Mouse (Mus musculus) small intestine, adult 2 months (tissue): ENCODE data around the gene Reln. TPM values are rescaled to one million over a fixed set of nuclear protein-coding genes. Genes with fewer than 3 reads are reported as not detected.

Experiments used
- H3K27ac ChIP-seq: fragments of 200-500 bp; 2 replicates; pipeline ENCODE4 v1.5.1; 2012; ENCODE audit warnings: low read depth, low read length, control low read depth, inconsistent platforms; ENCODE audit not compliant: insufficient read depth
- H3K27me3 ChIP-seq: fragments of 200-500 bp; 2 replicates; pipeline ENCODE4 v1.6.1; 2012; ENCODE audit warnings: mild to moderate bottlenecking, moderate library complexity, low read length, inconsistent platforms; ENCODE audit not compliant: control insufficient read depth, insufficient read depth
- H3K36me3 ChIP-seq: fragments of 200-500 bp; 2 replicates; pipeline ENCODE4 v1.6.1; 2012; ENCODE audit warnings: mild to moderate bottlenecking, low read length, control low read depth, inconsistent platforms; ENCODE audit not compliant: control insufficient read depth, insufficient read depth
- H3K4me1 ChIP-seq: fragments of 200-500 bp; 2 replicates; pipeline ENCODE4 v1.6.1; 2012; ENCODE audit warnings: low read length, inconsistent platforms, mixed read lengths; ENCODE audit not compliant: control insufficient read depth, insufficient read depth, insufficient read length
- H3K4me3 ChIP-seq: fragments of 200-500 bp; 2 replicates; pipeline ENCODE4 v1.5.1; 2012; ENCODE audit warnings: low read depth, mild to moderate bottlenecking, control low read depth, inconsistent platforms, low read length, moderate library complexity
- CTCF ChIP-seq: fragments of 200-500 bp; IDR thresholded peaks from 2 replicates; pipeline ENCODE4 v1.5.1; 2012; ENCODE audit warnings: low read depth, mild to moderate bottlenecking, control low read depth, inconsistent platforms, low read length, moderate library complexity, mixed read lengths; ENCODE audit not compliant: insufficient replicate concordance, insufficient read length; ENCODE audit errors: extremely low read depth
- POLR2A ChIP-seq: fragments of 200-500 bp; IDR thresholded peaks from 2 replicates; pipeline ENCODE4 v1.6.1; 2012; ENCODE audit warnings: low read depth, mild to moderate bottlenecking, control low read depth, inconsistent platforms, low read length, moderate library complexity
- WGBS: fragments of 180-500 bp; shearing (Covaris S2); methylation state at CpG from one replicate; pipeline ENCODE4 v1.1.7; 2018; 5-methylcytosine and 5-hydroxymethylcytosine counted together
- polyA plus RNA-seq: library from polyadenylated mRNA; depleted of rRNA; stranded (reverse); fragments of >200 nt; gene quantifications from 2 replicates; pipeline ENCODE4 v1.2.3, GENCODE M21; 2012

Reln gene
- polyA plus RNA-seq, 1 experiment, result 15.3 TPM

DNA sequence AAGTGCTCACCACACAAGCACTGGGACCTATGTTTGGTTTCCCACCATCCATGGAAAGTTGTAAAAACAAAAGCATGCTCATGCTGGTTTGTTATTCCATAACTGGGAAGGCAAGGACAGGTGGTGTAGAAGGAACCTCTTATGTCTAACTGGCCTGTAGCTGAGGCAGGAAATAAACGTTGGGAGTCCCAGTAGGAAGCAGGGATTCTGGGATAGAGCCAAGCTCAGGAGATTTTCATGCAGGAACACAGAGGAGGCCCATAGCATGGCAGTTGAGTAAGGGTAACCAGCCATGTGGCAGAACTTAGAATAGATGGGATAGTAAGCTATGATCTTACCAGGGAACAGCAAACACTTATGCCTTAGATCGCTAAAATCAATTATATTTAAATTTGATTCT, 120.6 kb downstream of the Reln start:
- TF ChIP-seq POLR2A (no peak), CTCF (no peak)
- Histone ChIP-seq H3K27me3 (no peaks in the 10 kb centered on the region), H3K4me1 (no peaks in the 10 kb centered on the region), H3K36me3 (no peaks in the 10 kb centered on the region), H3K27ac (no peak overlapping the region), H3K4me3 (no peak overlapping the region)
- 83% methylated on average over 2 of the region's 2 CpGs for WGBS

DNA sequence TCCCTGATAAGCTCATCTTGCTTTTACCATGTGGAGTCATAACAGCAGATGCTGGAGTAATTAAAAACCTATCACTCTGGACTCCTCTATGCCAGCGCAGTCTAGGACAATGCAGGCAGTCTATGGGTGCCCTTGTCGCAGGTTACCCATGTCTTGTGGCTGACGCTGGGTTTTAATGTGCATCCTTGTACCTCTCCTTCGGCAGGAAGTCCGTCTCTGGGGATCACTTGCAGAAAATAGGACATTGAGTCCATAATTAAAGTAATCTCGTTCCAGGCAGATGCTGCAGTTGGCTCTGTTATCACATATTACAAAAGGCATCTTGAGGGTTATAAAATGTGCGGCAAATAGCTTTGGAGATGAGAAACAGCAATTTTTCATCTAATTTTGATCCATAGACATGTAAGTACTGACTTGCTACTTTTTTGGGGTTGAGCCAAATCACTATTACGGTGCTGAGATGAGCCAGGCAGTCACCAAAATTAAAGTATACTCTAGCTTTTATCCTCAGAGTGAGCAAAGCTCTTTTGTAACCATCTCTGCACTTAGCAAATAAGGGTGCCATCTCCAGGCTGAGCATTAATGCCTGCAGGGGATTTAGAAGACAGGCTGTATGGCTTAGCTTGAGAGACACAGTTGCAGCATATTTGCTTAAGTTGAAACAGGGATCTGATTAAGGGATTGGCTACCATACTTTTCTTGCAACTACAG, 136.0 kb downstream of the Reln start:
- no peak overlapping the region for H3K27ac ChIP-seq
- WGBS, result 70% methylated on average over 8 of the region's 8 CpGs
- H3K36me3 ChIP-seq, result no peaks in the 10 kb centered on the region
- H3K4me1 ChIP-seq, result no peaks in the 10 kb centered on the region
- H3K27me3 ChIP-seq, result no peaks in the 10 kb centered on the region
- H3K4me3 ChIP-seq, result no peak overlapping the region
- TF ChIP-seq POLR2A (no peak), CTCF (no peak)

DNA sequence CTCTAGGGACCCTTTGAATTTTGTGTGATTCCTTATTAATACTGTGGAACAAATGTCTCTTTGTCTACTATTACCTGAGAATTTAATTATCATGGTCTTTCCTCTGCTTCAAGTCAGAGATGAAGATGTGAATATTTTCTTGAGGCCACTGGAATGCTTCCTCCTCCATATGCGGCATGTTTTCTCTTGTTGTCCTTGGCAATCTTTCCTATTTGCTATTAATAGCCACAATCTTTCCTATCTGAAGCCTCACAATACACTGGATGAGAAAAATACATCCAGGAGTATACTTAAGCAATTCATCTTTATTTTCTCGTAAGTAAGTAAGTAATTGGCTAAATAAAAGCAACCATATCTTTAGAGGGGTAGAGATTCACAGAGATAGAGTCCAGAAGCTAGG, 146.6 kb downstream of the Reln start:
- H3K27me3 ChIP-seq, result no peaks in the 10 kb centered on the region
- H3K36me3 ChIP-seq, result no peaks in the 10 kb centered on the region
- H3K4me3 ChIP-seq, result no peak overlapping the region
- TF ChIP-seq CTCF, result no peak
- no peak overlapping the region for H3K27ac ChIP-seq
- H3K4me1 ChIP-seq, result no peaks in the 10 kb centered on the region
- WGBS, result 66% methylated on average over 2 of the region's 2 CpGs

DNA sequence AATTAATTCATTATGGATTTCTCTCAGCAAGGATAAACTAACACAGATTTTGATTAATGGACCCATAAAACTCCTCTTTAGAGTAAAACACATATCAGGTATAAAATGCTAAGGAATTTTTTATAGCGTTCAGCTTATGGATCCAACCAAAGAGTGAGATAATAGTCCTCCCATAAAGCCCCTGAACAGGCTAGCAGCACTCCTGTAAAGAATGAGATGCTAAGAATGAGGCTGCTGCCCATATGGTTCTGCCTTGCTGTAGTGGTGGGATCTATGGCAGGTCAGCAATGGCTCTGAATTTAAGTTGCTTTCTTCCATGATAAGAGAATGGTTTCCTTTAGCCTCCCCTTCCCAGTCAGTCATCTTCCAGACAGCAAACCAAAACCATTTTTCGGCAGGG, 147.6 kb downstream of the Reln start:
- Histone ChIP-seq H3K4me3 (no peak overlapping the region), H3K27ac (no peak overlapping the region), H3K36me3 (no peaks in the 10 kb centered on the region), H3K4me1 (no peaks in the 10 kb centered on the region), H3K27me3 (no peaks in the 10 kb centered on the region)
- TF ChIP-seq CTCF (no peak), POLR2A (no peak)
- 74% methylated on average over 2 of the region's 2 CpGs for WGBS

DNA sequence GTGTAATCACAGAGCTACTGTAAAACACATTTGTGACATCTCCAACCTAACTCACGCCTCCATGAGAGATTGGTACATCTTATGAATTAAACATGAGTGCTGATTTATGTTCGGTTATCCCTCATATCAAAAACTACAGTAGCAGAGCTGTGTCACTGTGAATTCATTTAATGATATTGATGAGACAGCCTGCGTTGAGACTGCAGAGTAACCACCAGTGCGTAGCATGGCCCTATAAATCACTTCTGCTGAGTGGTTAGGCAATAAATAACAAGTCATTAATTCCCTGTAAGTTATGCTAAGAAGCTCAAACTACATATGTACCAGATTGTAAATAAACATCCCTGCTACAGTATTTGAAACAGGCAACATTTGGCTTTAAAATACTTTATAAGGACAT, 148.0 kb downstream of the Reln start:
- 56% methylated on average over 4 of the region's 4 CpGs for WGBS
- no peak overlapping the region for H3K4me3 ChIP-seq

DNA sequence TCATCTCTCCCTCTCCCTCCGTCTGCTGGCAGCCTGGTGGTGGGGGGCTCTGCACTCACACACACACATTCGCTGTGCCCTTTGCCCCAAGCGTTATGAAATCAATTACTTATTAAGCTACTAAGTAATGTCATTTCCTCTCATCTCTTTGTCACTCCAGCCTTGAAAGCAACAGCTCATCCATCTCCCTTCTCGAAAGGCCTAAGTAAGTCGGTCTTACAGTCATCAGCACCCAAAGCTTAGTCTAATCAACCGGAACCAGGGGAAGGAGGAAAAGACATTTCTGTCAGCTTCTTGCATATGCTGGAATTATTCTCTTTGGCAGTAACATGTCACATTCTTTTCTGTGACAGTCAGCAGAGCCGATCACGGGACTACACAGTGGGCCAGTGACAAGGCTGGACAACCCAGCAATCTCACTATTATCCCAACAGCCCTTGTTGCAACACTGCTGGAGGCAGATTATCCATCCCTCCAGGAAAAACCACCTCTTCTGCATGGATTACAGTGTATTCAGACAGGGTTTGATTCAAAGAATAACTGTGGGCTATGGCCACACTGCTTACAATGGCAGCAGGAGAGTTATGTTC, 149.1 kb downstream of the Reln start:
- no peak overlapping the region for H3K4me3 ChIP-seq
- no peaks in the 10 kb centered on the region for H3K4me1 ChIP-seq
- TF ChIP-seq POLR2A (no peak), CTCF (no peak)
- no peaks in the 10 kb centered on the region for H3K36me3 ChIP-seq
- 60% methylated on average over 8 of the region's 8 CpGs for WGBS
- no peaks in the 10 kb centered on the region for H3K27me3 ChIP-seq
- no peak overlapping the region for H3K27ac ChIP-seq

More for the DNA sequence above, 148.0 kb downstream of the Reln start:
- no peaks in the 10 kb centered on the region for H3K4me1 ChIP-seq
- no peak for TF ChIP-seq POLR2A
- TF ChIP-seq CTCF, result no peak
- no peak overlapping the region for H3K27ac ChIP-seq
- H3K36me3 ChIP-seq, result no peaks in the 10 kb centered on the region
- H3K27me3 ChIP-seq, result no peaks in the 10 kb centered on the region

DNA sequence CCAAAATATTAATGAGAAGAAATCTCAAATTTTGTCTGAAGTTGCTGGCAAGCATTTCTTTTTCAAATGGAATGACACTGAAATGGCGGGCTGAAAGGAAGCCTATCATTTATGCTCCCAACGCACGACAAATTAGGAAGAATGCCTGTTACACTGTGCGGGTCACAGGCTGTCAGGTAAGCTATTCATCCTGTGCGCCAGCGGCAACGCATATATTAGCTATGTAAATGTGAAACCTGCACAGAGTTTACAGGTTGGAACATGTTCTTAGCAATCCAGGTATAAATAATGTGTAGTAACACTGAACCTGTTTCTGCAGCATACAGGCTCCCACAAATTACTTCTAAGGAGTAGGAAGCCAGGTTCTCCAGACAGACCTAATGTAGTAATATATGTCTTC, 152.7 kb downstream of the Reln start:
- no peaks in the 10 kb centered on the region for H3K4me1 ChIP-seq
- TF ChIP-seq CTCF (no peak), POLR2A (no peak)
- WGBS, result 89% methylated on average over 7 of the region's 7 CpGs
- no peak overlapping the region for H3K4me3 ChIP-seq
- no peaks in the 10 kb centered on the region for H3K36me3 ChIP-seq
- no peaks in the 10 kb centered on the region for H3K27me3 ChIP-seq
- H3K27ac ChIP-seq, result no peak overlapping the region
